Mouse (Mus musculus): ENCODE measurements around the gene Fam19a5. TPM values are rescaled to one million over a fixed set of nuclear protein-coding genes. Genes with fewer than 3 reads are reported as not detected.

The Fam19a5 gene
- total RNA-seq, 2 experiments from 2014 or later, result not detected

DNA sequence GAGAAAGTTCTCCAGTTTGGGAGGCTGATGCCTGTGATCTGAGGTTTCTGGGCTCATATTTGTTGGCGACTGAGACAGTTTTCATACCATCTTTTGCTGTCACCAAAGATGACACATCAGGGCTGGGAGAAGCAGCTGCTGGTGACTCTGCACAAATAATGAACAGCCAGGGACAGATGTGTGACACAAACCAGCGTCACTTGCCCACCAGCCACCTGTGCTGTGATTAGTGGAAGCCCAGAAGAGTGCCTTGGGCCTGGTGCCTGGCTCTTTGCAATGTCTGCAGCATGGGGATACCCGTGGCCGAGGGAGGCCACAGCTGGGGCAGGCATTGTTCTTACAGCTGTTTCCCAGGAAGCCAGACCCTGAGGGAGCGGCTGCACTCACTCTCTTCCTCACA lies 173.0 kb downstream of the Fam19a5 start:
- no peak for ATAC-seq (ENCODE audit: poor library complexity, severe bottlenecking)

DNA sequence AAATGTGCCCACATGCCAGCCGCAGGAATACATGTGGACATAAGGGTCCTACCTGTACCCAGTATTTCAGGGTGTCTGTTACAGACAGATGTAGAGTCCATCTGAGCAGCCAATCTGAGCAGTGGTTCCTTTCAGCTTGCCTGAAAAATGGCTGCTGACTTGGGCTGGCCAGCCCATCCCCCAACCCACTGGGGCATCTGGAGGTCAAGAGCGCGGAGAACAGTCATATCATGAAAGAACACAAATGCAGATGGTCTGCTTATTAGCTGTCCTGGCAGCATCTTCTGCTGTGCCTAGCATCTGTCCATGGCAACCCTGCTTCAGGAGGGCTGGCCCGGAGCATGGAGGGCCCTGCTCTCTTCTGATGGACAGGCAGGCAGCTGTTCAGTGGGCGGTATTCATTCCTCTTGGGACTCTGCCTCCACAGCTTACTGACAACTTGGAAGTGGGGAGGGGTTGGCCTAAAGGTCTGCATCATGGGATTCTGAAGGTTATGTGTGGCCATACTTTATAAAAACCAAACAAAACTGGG lies 179.4 kb downstream of the Fam19a5 start:
- ATAC-seq (ENCODE audit: poor library complexity, severe bottlenecking), result no peak

DNA sequence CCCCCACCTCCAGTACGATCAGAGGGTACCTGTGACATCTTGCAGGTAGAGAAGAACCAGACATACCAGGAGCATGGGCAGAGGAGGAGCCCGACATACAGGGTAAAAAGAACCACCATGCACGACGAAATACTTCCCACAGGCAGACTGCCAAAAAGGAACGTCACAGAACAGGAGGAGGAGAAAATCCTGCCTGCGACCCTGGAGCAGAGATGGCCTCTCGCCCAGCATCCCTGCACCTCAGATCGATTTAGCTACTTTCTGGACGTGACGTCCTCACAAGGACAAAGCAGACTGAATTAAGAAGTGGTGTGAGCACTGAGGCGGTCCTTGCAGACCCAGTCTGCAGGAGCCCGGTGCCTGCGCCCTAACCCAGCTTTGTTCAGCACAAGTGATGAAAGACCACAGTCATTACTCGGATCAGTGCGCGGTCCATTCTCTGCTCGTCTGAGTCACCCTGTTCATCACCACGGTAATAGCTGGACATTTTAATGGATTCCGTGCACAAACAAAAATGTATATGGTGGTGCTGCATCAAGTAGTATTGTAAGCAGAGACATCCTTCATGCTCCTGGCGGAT lies 182.6 kb downstream of the Fam19a5 start:
- no peak for ATAC-seq (ENCODE audit: poor library complexity, severe bottlenecking)

DNA sequence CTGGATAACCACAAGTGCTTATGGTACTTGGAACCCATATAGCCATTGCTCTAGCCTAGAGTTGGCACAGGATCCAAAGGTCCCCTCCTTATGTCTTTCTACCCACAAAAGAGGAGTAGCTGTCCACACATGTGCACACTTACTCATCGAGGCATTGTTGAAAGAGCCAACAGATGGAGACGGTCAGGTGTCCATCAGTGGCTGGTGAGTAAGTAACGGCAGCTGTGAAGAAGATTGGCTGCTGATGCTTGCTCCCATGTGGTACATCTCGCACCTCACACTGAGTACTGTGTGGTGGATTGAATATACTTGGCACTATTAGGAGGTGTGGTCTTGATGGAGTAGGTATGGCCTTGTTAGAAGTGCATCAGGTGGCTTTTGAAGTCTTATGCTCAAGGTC lies 192.2 kb downstream of the Fam19a5 start:
- no peak for ATAC-seq (ENCODE audit: poor library complexity, severe bottlenecking)

DNA sequence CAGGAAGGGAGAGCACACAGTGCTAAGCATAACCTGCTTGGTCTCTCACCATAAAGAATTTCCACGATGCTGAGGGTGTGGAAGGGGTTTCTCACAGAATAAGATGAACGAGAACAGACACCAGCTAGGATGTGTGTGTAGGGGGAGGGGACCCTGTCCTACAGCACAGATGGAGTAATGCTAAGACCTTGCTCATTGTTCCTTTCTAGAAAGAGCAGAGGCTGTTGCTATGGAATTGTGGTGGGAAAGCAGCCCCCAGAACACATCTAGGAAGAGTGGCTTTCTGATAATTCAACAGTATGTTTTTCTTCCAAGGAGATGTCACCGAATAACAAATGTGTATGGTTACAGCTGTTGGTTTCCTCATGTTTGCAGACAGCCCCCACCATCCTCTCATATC lies 211.4 kb downstream of the Fam19a5 start:
- ATAC-seq (ENCODE audit: poor library complexity, severe bottlenecking), result no peak

DNA sequence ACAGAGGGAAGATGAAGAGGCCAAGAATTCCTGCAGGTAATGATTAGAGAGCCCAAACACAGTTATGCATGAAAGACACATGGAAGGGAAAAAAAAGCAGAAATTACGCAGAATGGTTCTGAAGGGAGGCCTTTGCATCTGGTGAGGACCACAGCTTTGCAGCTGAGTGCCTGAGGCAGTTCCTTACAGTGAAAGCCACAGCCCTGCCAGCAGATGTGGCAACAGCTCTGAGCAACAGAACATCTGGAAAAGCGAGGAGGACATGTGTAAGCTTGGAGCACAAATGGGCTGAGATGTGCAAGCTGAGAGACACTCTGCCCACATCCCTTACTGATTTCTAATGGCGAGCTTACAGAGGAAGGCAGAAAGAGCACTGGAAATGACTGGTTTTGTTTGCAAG lies 221.8 kb downstream of the Fam19a5 start:
- no peak for ATAC-seq (ENCODE audit: poor library complexity, severe bottlenecking)

DNA sequence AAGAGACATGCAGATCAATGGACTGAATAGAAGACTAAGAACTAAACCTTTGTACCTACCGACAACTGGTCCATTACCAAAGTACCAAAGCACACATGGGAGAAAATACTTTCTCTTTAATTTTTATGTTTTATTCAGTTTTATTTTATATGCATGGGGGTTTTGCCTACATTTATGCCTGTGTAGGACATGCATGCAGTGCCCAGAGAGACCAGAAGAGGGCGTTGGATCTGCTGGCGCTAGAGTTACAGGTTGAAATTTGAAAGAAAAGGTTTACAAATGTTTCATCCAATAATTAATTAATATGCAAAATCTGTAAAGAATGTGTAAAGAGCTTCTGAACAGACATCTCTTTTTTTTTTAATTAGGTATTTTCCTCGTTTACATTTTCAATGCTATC lies 229.9 kb downstream of the Fam19a5 start:
- no peak for ATAC-seq (ENCODE audit: poor library complexity, severe bottlenecking)

- ATAC-seq (ENCODE audit: poor library complexity, severe bottlenecking), result no peak
These were observed 239.2 kb downstream of the Fam19a5 start for GRCm38 (mm10) chr15:87783331-87783730.

GRCm38 (mm10) chr15:87789671-87790070 lies 245.6 kb downstream of the Fam19a5 start:
- no peak for ATAC-seq (ENCODE audit: poor library complexity, severe bottlenecking)

DNA sequence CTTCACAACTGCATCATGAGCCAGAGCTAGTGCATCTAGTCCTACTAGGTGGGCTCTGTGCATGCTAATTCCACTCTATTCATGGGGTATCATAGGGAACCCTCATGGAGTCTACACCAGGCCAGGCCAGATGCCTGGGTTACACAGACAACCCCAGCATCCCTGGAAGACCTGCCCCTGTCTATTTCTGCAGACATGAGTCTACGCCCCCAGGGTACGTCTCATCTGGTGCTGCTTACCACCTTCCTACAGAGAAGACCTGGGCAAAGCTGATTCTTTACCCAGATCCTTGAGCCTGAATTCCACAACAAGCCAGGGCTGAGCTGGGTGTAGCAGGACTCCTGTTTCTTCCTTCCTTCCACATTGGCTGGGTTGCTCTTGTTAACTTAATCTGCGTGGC lies 249.6 kb downstream of the Fam19a5 start:
- ATAC-seq (ENCODE audit: poor library complexity, severe bottlenecking), result no peak

- ATAC-seq (ENCODE audit: poor library complexity, severe bottlenecking), result no peak
These were observed 252.5 kb downstream of the Fam19a5 start for GRCm38 (mm10) chr15:87796571-87796970.

All from megakaryocyte, adult 5-6 weeks (primary cell).